Mouse (Mus musculus) fat pad, adult 2 months (tissue): ENCODE results near the gene Pdrg1.
A peak's percentile ranks its signal among the peaks of the same experiment; 100 is the strongest.

Source experiments
- DNase-seq: peaks from one replicate; pipeline ENCODE4 v3.0.0-alpha.2; 2011; ENCODE audit warnings: low read depth, low spot score; ENCODE audit errors: extremely low read depth

Gene Pdrg1

DNA sequence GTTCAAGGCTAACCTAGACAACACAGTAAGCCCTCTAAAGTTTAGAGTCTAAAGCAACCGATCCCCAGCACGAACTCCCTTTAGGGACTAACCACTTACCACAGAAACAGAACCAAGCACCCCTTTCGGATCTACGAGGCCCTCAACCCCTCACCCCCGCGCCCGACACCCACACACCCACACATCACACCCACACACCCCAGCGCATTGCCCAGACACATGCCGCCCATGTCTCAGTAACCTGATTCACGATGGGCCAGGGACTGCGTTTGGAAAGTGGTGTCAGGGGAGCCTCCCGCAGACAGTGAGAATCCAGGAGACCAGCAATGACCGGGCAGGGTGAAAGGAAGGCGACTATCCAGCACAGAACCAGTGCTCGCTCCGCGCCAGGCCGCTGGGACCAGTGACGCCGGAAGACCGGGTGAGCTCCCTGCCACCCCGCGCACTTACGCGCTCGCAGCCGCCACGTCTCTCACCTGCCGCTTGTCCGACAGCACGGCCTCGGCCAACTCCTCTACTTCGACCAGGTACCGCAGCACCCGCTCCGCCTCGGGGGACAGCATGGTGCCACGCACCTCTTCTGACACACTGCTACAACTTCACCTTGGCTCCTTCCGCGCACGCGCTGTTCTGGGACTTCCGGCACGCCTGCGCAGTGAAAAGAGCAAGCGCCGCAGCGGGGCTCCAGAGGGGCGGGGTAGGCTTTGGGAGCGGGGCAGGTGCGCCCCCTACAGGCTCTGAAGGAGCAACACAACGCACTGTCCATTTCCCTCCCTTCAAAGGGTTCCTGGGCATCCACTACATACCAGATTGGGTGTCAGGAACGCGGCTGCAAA lies at the start of gene Pdrg1:
TSS of gene Pdrg1 (minus strand) at position 670 of the 836 bp plus-strand sequence.
- peak; percentile 28 for DNase-seq

DNA sequence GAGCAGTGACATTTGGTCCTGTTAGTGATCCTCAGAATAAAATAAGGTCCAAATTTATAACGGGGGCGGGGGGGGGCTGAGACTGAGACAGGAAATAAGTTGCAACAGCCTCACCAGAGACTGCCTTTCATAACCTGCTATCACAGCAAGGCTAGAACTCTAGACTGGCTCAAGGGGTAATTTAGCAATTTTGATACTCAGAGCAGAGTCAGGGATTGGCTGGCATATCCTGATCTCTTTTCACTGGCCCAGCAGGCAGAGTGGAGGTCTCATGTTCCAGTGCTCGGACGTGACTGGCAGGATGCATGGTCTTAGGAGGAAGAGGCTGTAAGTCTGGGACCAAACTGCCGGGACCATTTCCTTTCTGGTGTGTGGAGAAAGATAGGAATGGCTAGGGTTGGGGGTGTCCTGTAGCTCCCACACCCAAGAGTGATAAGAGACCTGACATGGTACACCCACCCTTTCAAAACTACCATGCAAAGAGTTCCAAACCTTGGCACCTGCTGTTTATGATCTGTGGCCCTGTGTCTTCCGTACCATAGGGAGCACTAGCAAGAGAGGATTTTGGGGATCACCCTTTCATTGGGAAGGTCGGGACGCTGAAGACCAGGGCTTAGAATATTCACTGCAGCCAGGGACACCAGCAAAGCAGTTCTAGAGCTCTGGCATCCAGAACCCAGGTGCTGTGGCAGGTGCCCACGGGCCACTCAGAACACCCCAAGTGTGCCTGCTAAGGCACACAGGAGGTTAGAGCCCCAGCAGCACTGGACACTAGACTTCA lies 49.2 kb upstream of the Pdrg1 start:
- no peak for DNase-seq

DNA sequence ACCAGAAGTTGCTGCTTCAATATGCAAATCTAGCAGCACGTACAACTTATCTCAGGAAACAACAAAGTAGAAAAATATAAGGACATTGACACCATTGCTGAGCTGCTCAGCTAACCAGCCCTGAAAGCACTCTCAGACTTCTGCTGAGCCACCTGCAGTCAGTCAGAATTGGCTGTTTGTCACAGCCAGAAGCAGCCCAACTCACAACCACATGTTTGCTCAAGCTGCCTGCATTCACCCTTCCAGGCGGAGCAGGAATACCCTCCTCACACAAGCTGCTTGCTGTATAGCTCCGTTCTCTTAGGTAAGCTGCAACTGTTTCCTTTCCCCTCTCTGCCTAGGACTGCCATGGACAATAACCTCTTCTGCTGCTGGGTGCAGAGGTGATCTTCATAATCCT lies 48.2 kb upstream of the Pdrg1 start:
- no peak for DNase-seq

- DNase-seq: no peak
Measured at GRCm38 (mm10) chr2:153060216-153060615, 45.0 kb upstream of the Pdrg1 start.

DNA sequence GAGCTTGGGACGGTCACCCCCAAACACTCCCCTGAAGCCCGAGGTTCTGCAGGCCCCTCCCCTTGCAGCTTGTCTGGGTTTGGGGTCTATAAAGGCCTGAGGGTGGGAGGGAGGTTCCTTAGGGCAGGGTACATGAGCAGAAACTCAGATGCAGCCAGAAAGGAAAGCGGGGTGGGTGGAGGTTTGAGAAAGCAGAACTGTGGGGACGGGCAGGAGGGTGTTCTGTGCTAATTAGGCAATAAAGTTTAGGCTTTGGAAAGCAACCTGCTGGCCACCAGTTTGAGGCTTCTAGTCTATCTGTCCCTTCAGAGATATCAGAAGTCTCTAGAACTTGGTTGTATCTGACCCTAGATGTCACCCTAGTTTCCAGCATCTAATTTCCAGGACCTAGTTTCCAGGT lies 43.1 kb upstream of the Pdrg1 start:
- no peak for DNase-seq

- no peak for DNase-seq
Measured at GRCm38 (mm10) chr2:153055270-153055920, 40.2 kb upstream of the Pdrg1 start.

DNA sequence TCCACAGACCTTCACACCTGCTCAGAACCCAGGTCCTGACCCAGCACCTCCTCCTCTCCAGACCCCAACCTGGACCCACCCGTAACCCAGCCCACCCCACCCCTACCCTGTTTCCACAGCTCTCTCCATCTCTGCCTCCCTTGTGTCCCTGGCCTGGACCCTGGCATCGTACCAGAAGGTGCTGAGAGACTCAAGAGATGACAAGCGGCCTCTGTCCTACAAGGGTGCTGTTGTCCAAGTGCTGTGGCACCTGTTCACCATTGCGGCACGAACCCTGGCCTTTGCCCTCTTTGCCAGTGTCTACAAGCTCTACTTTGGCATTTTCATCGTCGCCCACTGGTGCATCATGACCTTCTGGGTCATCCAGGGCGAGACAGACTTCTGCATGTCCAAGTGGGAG lies 38.7 kb upstream of the Pdrg1 start:
- no peak for DNase-seq

DNA sequence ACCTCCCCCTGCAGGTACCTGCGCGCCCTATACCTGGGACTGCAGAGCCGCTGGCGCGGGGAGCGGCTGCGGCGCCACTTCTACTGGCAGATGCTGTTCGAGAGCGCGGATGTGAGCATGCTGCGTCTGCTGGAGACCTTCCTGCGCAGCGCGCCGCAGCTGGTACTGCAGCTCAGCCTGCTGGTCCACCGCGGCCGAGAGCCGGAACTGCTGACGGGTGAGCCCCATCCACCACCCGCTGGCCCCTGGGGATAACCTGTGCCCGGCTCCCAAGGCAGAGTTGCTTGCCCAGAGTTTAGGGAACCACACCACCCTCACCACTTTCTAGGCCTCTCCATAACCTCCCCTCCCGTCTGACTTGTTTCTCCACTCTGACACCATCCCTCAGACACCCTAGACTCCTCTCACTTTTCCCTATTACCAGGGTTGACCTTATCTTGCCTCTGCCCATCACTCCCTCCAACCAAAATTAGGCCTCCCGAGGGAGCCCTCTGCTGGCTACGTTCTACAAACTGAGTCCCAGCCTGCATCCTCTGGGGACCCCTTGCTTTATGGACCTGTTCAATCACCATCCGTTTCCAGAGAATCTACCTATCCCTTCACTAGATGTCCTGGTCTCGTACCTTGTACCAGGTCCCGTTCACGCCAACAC lies 37.6 kb upstream of the Pdrg1 start:
- DNase-seq: no peak

DNA sequence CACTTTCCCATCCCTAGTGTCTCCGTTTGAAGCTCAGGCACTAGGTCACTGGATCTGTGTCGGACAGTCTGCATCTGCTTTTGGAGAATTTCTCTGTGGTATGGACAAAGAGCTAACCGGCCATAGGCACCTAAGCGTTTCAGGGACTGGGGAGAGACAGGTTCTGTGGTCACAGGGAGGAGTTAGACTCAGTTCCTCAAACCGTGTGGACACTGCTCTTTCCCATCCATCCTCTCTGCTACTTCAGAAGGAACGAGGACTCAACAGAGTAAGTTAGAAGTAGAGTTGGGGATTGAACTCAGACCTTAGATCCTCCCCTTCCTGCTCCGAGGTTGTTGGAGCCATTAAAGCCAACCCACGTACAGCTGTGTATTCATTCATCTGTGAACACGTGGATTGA lies 36.3 kb upstream of the Pdrg1 start:
- no peak for DNase-seq

GRCm38 (mm10) chr2:153051095-153051494 lies 35.9 kb upstream of the Pdrg1 start:
- no peak for DNase-seq

DNA sequence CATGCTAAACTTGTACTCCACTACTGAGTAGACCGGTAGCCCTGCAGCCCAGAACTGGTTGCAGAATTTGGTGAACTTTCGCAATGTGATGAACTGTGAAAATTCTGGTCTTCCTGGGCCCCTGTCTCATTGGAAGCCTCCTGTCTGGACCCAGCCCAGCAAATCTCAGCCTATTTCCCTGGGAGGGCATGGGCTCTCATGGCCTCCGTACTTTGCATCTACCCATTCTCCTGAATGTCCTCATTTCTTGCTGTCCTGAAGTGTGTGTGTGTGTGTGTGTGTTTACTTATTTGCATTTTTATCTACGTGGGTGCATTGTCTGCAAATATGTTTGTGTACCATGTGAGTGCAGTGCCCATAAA lies 34.8 kb upstream of the Pdrg1 start:
- DNase-seq: no peak

DNA sequence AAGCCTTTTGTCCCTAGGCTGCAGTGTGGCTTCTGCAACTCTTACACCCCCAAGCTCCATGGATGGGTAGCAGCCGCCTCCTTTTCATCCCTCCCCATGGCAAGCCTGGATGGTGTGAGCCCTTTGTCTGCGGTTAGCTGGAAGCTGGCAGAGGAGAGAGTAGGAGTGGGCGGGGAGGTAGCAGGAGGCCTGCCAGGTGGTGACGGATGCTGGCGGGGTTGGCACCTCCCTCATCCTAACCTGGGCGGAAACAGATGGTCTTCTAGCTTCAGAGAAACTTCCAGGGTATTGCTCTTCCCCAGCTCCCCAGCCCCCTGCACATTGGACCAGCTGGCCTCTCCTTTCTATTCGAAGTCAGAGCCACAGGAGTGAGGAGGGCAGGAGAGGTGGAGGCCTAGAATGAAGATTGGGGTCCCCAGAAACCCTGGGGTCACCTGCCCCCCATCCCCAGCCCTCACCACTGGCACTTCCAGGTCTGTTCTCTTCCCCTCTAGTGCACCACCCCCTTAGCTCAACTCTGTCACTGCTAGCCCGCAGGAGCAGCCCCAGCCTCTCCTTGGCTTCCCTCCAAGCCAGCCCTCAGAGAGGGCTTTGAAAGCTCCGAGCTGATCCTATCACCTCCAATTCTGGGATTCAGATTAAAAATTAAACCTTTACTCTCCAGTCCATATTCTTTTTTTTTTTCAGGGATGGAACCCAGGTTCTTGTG lies 34.2 kb upstream of the Pdrg1 start:
- no peak for DNase-seq

DNA sequence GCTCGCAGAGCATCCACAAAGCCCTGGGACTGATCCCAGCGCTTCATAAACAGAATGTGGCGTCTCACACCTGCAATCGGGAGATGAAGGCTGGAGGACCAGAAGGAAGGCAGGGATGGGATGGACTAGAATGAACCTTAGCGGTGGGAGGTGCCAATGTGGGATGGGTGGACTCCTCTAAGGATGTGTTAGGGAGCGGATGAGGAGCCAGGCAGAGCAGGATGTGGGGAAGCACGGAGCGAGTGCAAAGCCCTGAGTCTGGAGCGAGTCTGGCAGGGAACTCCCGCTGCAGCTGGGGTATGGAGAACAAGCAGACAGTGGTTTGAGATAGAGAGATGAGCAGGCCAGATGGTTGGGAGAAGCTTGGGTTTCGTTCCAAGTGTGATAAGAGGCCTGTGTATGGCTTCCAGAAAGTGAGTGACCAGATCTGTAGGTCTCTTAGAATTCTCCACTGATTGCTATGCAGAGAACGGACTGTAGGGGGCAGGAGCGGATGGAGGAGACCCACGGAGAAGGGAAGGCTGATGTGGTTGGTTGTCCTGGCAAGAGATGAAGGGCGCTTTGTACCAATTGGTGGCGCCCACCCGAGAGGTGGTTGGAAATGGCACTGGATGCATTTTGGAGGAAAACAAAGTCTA lies 32.7 kb upstream of the Pdrg1 start:
- DNase-seq: no peak

DNA sequence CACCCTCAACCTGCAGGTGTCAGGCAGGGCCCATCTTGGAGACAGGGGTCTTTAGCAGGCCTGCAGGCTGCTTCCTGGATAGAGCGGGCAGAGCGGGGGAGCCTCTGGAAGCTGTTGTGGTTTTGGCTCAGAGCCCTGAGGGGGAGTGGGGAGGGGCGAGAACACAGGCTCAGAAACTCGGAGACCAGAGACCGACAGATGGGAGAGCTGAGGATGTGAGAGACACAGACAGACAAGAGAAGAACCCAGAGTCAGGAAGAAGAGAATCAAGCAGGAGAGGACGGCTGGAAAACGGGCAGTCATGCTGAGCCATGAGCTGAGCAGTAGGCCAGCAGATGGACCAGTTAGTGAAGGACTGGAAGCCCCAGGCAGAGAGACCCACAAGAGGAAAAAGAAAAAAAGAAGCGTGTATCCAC lies 30.7 kb upstream of the Pdrg1 start:
- DNase-seq: no peak

- no peak for DNase-seq
Measured at GRCm38 (mm10) chr2:153043886-153044285, 28.7 kb upstream of the Pdrg1 start.

DNA sequence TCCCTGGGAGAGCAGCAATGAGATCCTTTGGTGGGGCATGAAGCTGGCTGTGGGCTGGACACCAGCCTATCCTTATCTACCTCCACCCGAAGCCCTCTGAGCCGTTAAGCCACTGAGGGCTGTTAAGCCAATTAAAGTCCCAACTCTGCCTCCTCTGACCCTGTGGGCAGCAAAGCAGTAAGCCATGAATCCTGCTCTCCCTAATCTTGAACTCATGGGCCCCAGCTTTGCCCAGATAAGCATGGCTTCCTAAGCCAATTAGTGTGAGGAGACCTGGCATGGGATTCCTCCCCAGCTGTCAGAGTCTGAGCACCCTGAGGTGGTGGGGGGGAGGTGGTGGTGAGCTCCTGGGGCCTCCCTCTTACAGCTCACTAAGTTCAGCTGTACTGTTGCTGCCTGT lies 21.5 kb upstream of the Pdrg1 start:
- no peak for DNase-seq

GRCm38 (mm10) chr2:153033545-153034230 lies 18.5 kb upstream of the Pdrg1 start:
- DNase-seq: no peak

DNA sequence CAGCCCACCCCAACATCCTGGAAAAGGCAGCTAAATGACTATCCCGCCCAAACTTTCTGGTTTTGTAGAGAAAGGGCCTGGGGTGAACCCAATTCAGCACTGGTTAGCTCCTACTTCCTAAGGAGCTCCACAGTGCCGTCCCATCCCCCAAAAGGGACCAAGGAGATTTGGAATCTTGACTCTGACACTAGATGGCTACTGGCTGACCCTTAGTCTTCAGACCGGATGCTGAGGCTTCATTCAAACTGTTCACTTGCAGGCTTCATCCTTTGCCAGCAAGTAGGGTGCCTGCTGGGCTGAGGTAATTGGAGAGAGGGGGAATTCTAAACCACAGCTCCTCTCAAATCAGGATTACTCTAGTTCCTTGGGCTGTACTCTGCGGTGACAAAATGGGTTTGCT lies 17.7 kb upstream of the Pdrg1 start:
- DNase-seq: no peak

GRCm38 (mm10) chr2:153032083-153032842 lies 17.0 kb upstream of the Pdrg1 start:
- DNase-seq: no peak
